Mouse (Mus musculus) G1E (cell line): ENCODE data around the gene Nphp4. TPM values are rescaled to one million over a fixed set of nuclear protein-coding genes. Genes with fewer than 3 reads are reported as not detected.

Experiments used
- ATAC-seq: 2 replicates; pipeline ENCODE4 v1.8.0; 2016; ENCODE audit warnings: mild to moderate bottlenecking; ENCODE audit not compliant: insufficient number of reproducible peaks, poor library complexity, low FRiP score, severe bottlenecking; ENCODE audit errors: extremely low read depth
- DNase-seq: peaks from one replicate; pipeline ENCODE4 v3.0.0; 2012; ENCODE audit warnings: low spot score
- H3K27me3 ChIP-seq: 2 replicates; pipeline ENCODE4 v1.6.1; 2012; ENCODE audit warnings: mild to moderate bottlenecking, low read length, inconsistent platforms; ENCODE audit not compliant: insufficient read depth
- H3K36me3 ChIP-seq: replicated peaks from 2 replicates; pipeline ENCODE3; 2012; ENCODE audit warnings: mild to moderate bottlenecking, inconsistent platforms
- H3K4me1 ChIP-seq: 2 replicates; pipeline ENCODE4 v1.6.1; 2012; ENCODE audit warnings: low read depth, low read length, inconsistent platforms, mixed read lengths; ENCODE audit not compliant: insufficient read depth
- H3K4me3 ChIP-seq: 2 replicates; pipeline ENCODE4 v1.5.1; 2012; ENCODE audit warnings: low read depth, mild to moderate bottlenecking, inconsistent platforms, low read length, moderate library complexity, mixed read lengths
- H3K9me3 ChIP-seq: replicated peaks from 2 replicates; pipeline ENCODE4 v1.6.1; 2012; ENCODE audit warnings: inconsistent platforms
- CTCF ChIP-seq: IDR thresholded peaks from 2 replicates; pipeline ENCODE4 v1.5.1; 2012; ENCODE audit warnings: low read depth, low read length, inconsistent platforms, mixed read lengths
- GATA1 ChIP-seq: IDR thresholded peaks from 2 replicates; pipeline ENCODE4 v1.6.1; 2012; ENCODE audit warnings: borderline replicate concordance, low read length, inconsistent platforms, mixed read lengths
- GATA2 ChIP-seq: IDR thresholded peaks from 2 replicates; pipeline ENCODE4 v1.6.1; 2012; ENCODE audit warnings: low read depth, low read length, inconsistent platforms, borderline replicate concordance
- POLR2AphosphoS5 ChIP-seq: IDR thresholded peaks from 2 replicates; pipeline ENCODE4 v1.6.1; 2012; ENCODE audit warnings: low read depth, low read length, inconsistent platforms; ENCODE audit not compliant: insufficient replicate concordance
- TAL1 ChIP-seq: conservative IDR thresholded peaks from 2 replicates; pipeline ENCODE4 v1.6.1; 2012; ENCODE audit warnings: low read depth, low read length, inconsistent platforms, mixed read lengths
- polyA plus RNA-seq: library from polyadenylated mRNA; stranded (reverse); fragments of >175 nt; gene quantifications from 2 replicates; pipeline ENCODE4 v1.2.3, GENCODE M21; 2012
- total RNA-seq, 2 experiments: library from RNA; stranded (forward) in 1 of 2; stranded (reverse) in 1 of 2; fragments of 200-1000 nt in 1 of 2; fragments of >200 nt in 1 of 2; fragmentation: Nextera tagmentation in 1 of 2; gene quantifications; 2 replicates each; pipeline ENCODE4 v1.2.3; 2014 to 2017

The Nphp4 gene
- total RNA-seq (2014; fragmentation: Nextera tagmentation), result not detected in 2 replicates
- total RNA-seq (2017), result not detected in 2 replicates
- not detected in 2 replicates for polyA plus RNA-seq

DNA sequence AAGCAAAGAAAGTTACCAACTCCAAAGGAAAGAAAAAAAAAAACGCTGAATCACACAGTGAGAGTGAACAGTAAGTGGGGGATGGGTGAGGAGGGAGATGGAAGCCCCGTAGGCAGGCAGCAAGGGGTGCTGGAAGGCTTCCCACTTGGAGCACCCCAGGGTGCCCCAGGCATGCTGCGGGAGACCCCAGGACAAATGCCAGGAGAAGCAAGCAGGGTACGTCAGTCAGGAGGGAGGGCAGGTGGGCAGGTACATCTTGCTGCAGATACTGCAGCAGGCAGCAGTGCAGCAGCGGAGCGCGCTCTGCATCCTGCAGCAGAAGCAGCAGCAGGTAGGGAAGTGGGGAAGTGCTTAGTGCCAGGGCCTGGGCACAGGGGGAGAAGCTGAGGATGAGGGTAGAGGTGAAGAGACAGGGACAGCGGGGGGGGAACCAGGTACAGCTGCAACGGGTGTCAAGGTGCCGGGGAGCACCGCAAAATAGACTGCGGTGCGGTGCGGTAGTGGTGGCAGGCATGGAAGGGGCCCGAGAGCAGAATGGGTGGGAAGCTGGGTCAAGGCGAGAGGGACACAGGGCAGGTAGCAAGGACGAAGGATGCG lies at the start of gene Nphp4:
TSS of gene Nphp4 (plus strand) at position 280 of the 597 bp plus-strand sequence.
- DNase-seq, result no peak

DNA sequence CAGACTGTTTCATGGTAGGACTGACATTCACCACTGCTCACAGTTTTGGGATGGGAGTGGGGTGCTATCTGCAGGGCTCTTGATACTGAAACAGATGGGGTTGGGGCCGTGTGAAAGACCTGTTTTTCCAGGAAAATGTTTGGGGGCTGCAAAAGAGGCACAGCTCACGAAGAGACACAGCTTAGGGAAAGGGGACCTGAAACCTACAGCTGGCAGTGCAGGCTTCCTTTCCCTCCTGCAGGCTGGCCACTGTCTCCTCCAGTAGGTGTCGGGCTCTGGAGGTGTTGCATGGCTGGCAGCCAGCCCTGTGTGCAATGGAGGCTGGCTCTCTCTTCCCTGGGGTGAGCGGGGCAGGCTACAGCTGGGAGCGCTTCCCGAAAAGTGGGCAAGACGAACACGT lies 48.2 kb upstream of the Nphp4 start:
- no peak overlapping the region for H3K4me3 ChIP-seq
- TF ChIP-seq GATA2, result no peak
- TF ChIP-seq CTCF, result no peak
- TF ChIP-seq POLR2AphosphoS5, result no peak
- TF ChIP-seq TAL1, result no peak
- H3K36me3 ChIP-seq, result no peaks in the 10 kb centered on the region
- DNase-seq, result no peak
- peaks cover 94% of the 10 kb centered on the region for H3K9me3 ChIP-seq
- no peaks in the 10 kb centered on the region for H3K27me3 ChIP-seq
- no peak for ATAC-seq
- no peaks in the 10 kb centered on the region for H3K4me1 ChIP-seq

More for the DNA sequence above, at the start of gene Nphp4:
- TF ChIP-seq CTCF, result no peak
- no peak for TF ChIP-seq GATA2
- no peak for TF ChIP-seq TAL1
- TF ChIP-seq POLR2AphosphoS5, result no peak
- TF ChIP-seq GATA1, result no peak
- no peaks in the 10 kb centered on the region for H3K4me1 ChIP-seq
- ATAC-seq, result no peak
- H3K36me3 ChIP-seq, result no peaks in the 10 kb centered on the region
- H3K4me3 ChIP-seq, result peak within 1 kb of the TSS; percentile 40; the same call in 1 of the 2 replicates
- H3K9me3 ChIP-seq, result peaks cover 94% of the 10 kb centered on the region
- no peaks in the 10 kb centered on the region; the same call in 1 of the 2 replicates for H3K27me3 ChIP-seq

DNA sequence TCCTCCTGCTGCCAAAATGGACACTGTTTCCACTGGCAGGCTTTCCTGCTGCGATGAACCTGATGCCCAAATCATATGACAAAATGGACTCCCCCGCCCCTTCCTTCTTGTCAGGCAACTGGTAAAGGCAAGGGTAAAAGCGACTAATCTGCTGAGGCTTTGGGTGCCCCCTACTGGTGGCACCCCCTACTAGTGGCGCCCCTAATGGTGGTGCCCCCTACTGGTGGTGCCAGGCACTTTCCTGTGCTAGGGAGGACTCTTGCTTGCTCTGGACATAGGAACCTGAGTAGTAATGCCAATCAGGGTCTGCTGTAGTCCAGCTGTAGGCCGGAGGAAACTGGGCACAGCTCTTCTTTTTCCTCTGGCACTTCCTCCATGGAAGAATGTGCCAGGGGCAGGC lies 44.2 kb upstream of the Nphp4 start:
- ATAC-seq, result no peak

GRCm38 (mm10) chr4:152434836-152435235 lies 41.7 kb upstream of the Nphp4 start:
- Histone ChIP-seq H3K9me3 (peaks cover 92% of the 10 kb centered on the region), H3K27me3 (no peaks in the 10 kb centered on the region), H3K4me3 (no peak overlapping the region), H3K4me1 (no peaks in the 10 kb centered on the region), H3K36me3 (no peaks in the 10 kb centered on the region)
- TF ChIP-seq GATA2 (no peak), POLR2AphosphoS5 (no peak), GATA1 (no peak), CTCF (no peak), TAL1 (no peak)
- ATAC-seq, result no peak
- no peak for DNase-seq

More for the DNA sequence above, 44.2 kb upstream of the Nphp4 start:
- H3K27me3 ChIP-seq, result no peaks in the 10 kb centered on the region
- no peak overlapping the region for H3K4me3 ChIP-seq
- no peak for DNase-seq
- no peaks in the 10 kb centered on the region for H3K4me1 ChIP-seq
- peaks cover 94% of the 10 kb centered on the region for H3K9me3 ChIP-seq
- no peak for TF ChIP-seq POLR2AphosphoS5
- TF ChIP-seq GATA1, result no peak
- no peak for TF ChIP-seq CTCF
- TF ChIP-seq TAL1, result no peak
- no peak for TF ChIP-seq GATA2
- no peaks in the 10 kb centered on the region for H3K36me3 ChIP-seq

- no peak for TF ChIP-seq POLR2AphosphoS5
- no peak for TF ChIP-seq GATA1
- no peak for TF ChIP-seq CTCF
- TF ChIP-seq TAL1, result no peak
- no peak for TF ChIP-seq GATA2
- H3K4me3 ChIP-seq, result no peak overlapping the region
- H3K9me3 ChIP-seq, result peaks cover 91% of the 10 kb centered on the region
- no peaks in the 10 kb centered on the region for H3K27me3 ChIP-seq
- H3K36me3 ChIP-seq, result no peaks in the 10 kb centered on the region
- H3K4me1 ChIP-seq, result no peaks in the 10 kb centered on the region
- DNase-seq (no peak), ATAC-seq (no peak)
Measured at GRCm38 (mm10) chr4:152435255-152435654, 41.3 kb upstream of the Nphp4 start.

GRCm38 (mm10) chr4:152440882-152441281 lies 35.6 kb upstream of the Nphp4 start:
- peaks cover 89% of the 10 kb centered on the region for H3K9me3 ChIP-seq
- no peak for TF ChIP-seq POLR2AphosphoS5
- no peaks in the 10 kb centered on the region for H3K4me1 ChIP-seq
- no peaks in the 10 kb centered on the region for H3K36me3 ChIP-seq
- no peak overlapping the region for H3K4me3 ChIP-seq
- H3K27me3 ChIP-seq, result peaks cover 2% of the 10 kb centered on the region; the same call in 1 of the 2 replicates
- no peak for ATAC-seq
- DNase-seq, result no peak
